Mouse (Mus musculus) hindbrain, embryonic 15.5 days (tissue): ENCODE data around the gene Gm10799. TPM values are rescaled to one million over a fixed set of nuclear protein-coding genes. Genes with fewer than 3 reads are reported as not detected.
A peak's percentile ranks its signal among the peaks of the same experiment; 100 is the strongest.
"Not testable (repeated sequence)": the region's sequence is repeated elsewhere in the genome, so short reads cannot be mapped to it uniquely, and the experiment has no call there.

Experiments used
- ATAC-seq: fragments of 200-750 bp; cut with Nextera tagmentation; 2 replicates; pipeline ENCODE4 v1.8.0; 2017; ENCODE audit warnings: low read depth, moderate number of reproducible peaks, moderate TSS enrichment; ENCODE audit not compliant: low FRiP score
- H3K27ac ChIP-seq: fragments of 300-500 bp; sonication (generic); replicated peaks from 2 replicates; pipeline ENCODE4 v1.5.1; 2015; ENCODE audit warnings: mild to moderate bottlenecking, inconsistent platforms
- H3K27me3 ChIP-seq: fragments of 300-500 bp; sonication (generic); 2 replicates; pipeline ENCODE4 v1.6.1; 2015; ENCODE audit warnings: control low read depth, inconsistent platforms
- H3K36me3 ChIP-seq: fragments of 300-500 bp; sonication (generic); 2 replicates; pipeline ENCODE4 v1.6.1; 2015; ENCODE audit warnings: control low read depth, inconsistent platforms
- H3K4me1 ChIP-seq: fragments of 300-500 bp; sonication (generic); replicated peaks from 2 replicates; pipeline ENCODE4 v1.6.1; 2015; ENCODE audit warnings: control low read depth, inconsistent platforms
- H3K4me2 ChIP-seq: fragments of 300-500 bp; sonication (generic); 2 replicates; pipeline ENCODE4 v1.6.1; 2015; ENCODE audit warnings: moderate library complexity, mild to moderate bottlenecking, inconsistent platforms
- H3K4me3 ChIP-seq: fragments of 300-500 bp; sonication (generic); 2 replicates; pipeline ENCODE4 v1.5.1; 2015; ENCODE audit warnings: mild to moderate bottlenecking, inconsistent platforms
- H3K9ac ChIP-seq: fragments of 300-500 bp; sonication (generic); 2 replicates; pipeline ENCODE4 v1.6.1; 2015; ENCODE audit warnings: inconsistent platforms
- H3K9me3 ChIP-seq: fragments of 300-500 bp; sonication (generic); 2 replicates; pipeline ENCODE4 v1.6.1; 2016; ENCODE audit warnings: control low read depth, inconsistent platforms
- WGBS: fragments of 180-500 bp; shearing (Covaris S2); methylation state at CpG from one replicate; pipeline ENCODE4 v1.1.7; 2015; 5-methylcytosine and 5-hydroxymethylcytosine counted together
- polyA plus RNA-seq: library from polyadenylated mRNA; unstranded; fragments of >200 nt; fragmentation: Nextera tagmentation; extraction: Ambion mirVana; gene quantifications from 2 replicates; pipeline ENCODE4 v1.2.1, GENCODE M21; 2015

Gene Gm10799
- polyA plus RNA-seq, 1 experiment from 2014 or later = not detected

- not testable (repeated sequence) for H3K27me3 ChIP-seq, H3K4me3 ChIP-seq, H3K9ac ChIP-seq, H3K27ac ChIP-seq, H3K36me3 ChIP-seq, H3K9me3 ChIP-seq
- peak; percentile 25; the same call in 1 of the 2 replicates for ATAC-seq
- peaks cover 11% of the 10 kb centered on the region for H3K4me1 ChIP-seq
- 65% methylated on average over 1 of the region's 1 CpGs for WGBS
- H3K4me2 ChIP-seq = peak overlapping the region; percentile 64; the same call in 1 of the 2 replicates
Measured at GRCm38 (mm10) chr2:104096796-104097195, 28.4 kb upstream of the Gm10799 start.

- Histone ChIP-seq H3K4me3 (peak overlapping the region; percentile 43), H3K4me1 (peaks cover 11% of the 10 kb centered on the region), H3K9ac (peak overlapping the region; percentile 49), H3K36me3 (no peaks in the 10 kb centered on the region), H3K27ac (peak overlapping the region; percentile 76), H3K4me2 (peak overlapping the region; percentile 64), H3K9me3 (no peaks in the 10 kb centered on the region), H3K27me3 (no peaks in the 10 kb centered on the region)
- WGBS = 39% methylated on average over 10 of the region's 10 CpGs
- no peak for ATAC-seq
Measured at GRCm38 (mm10) chr2:104096256-104096655, 27.9 kb upstream of the Gm10799 start.

- Histone ChIP-seq H3K9ac (peak within 1 kb of the TSS; percentile 49), H3K27ac (peak within 1 kb of the TSS; percentile 76), H3K27me3 (no peaks in the 10 kb centered on the region), H3K4me3 (peak within 1 kb of the TSS; percentile 43), H3K9me3 (no peaks in the 10 kb centered on the region), H3K4me2 (peak within 1 kb of the TSS; percentile 64), H3K36me3 (no peaks in the 10 kb centered on the region), H3K4me1 (peaks cover 11% of the 10 kb centered on the region)
- WGBS = 12% methylated on average over 15 of the region's 15 CpGs
- ATAC-seq = peak; percentile 90
Measured at GRCm38 (mm10) chr2:104095741-104096213, 27.4 kb upstream of the Gm10799 start, which contains the start of gene Cd59a. TSS of gene Cd59a (plus strand) at chr2:104095801.

GRCm38 (mm10) chr2:104093305-104093704 lies 25.0 kb upstream of the Gm10799 start:
- ATAC-seq = no peak

GRCm38 (mm10) chr2:104087562-104087961 lies 19.2 kb upstream of the Gm10799 start:
- not testable (repeated sequence) for ATAC-seq, H3K4me3 ChIP-seq, H3K36me3 ChIP-seq, H3K27me3 ChIP-seq, H3K4me1 ChIP-seq, H3K4me2 ChIP-seq, H3K27ac ChIP-seq, H3K9ac ChIP-seq, H3K9me3 ChIP-seq
- 92% methylated on average over 1 of the region's 1 CpGs for whole genome bisulfite sequencing

More at GRCm38 (mm10) chr2:104093305-104093704, 25.0 kb upstream of the Gm10799 start:
- H3K27ac ChIP-seq = no peak overlapping the region
- no peaks in the 10 kb centered on the region for H3K9me3 ChIP-seq
- no peak overlapping the region for H3K4me2 ChIP-seq
- no peak overlapping the region for H3K4me3 ChIP-seq
- peaks cover 11% of the 10 kb centered on the region for H3K4me1 ChIP-seq
- H3K36me3 ChIP-seq = no peaks in the 10 kb centered on the region
- H3K9ac ChIP-seq = no peak overlapping the region
- 89% methylated on average over 2 of the region's 2 CpGs for WGBS
- no peaks in the 10 kb centered on the region for H3K27me3 ChIP-seq

- not testable (repeated sequence) for H3K36me3 ChIP-seq, H3K27me3 ChIP-seq, ATAC-seq, H3K9ac ChIP-seq, H3K4me2 ChIP-seq, H3K9me3 ChIP-seq, H3K27ac ChIP-seq, H3K4me1 ChIP-seq, H3K4me3 ChIP-seq
Measured at GRCm38 (mm10) chr2:104084027-104084426, 15.7 kb upstream of the Gm10799 start.

GRCm38 (mm10) chr2:104082474-104082873 lies 14.1 kb upstream of the Gm10799 start:
- Histone ChIP-seq H3K4me2 (no peak overlapping the region), H3K9ac (no peak overlapping the region), H3K36me3 (no peaks in the 10 kb centered on the region), H3K27ac (no peak overlapping the region), H3K4me1 (no peaks in the 10 kb centered on the region), H3K27me3 (no peaks in the 10 kb centered on the region), H3K9me3 (no peaks in the 10 kb centered on the region), H3K4me3 (no peak overlapping the region)
- no peak for ATAC-seq

- not testable (repeated sequence) for H3K36me3 ChIP-seq, H3K27ac ChIP-seq, ATAC-seq, H3K4me3 ChIP-seq, H3K27me3 ChIP-seq, H3K9ac ChIP-seq, H3K4me1 ChIP-seq, H3K9me3 ChIP-seq, H3K4me2 ChIP-seq
- WGBS = no CpG with 5 or more reads among the region's 1 CpGs
Measured at GRCm38 (mm10) chr2:104081436-104082050, 13.2 kb upstream of the Gm10799 start.

GRCm38 (mm10) chr2:104078285-104078684 lies 9.9 kb upstream of the Gm10799 start:
- H3K9ac ChIP-seq, H3K9me3 ChIP-seq, H3K36me3 ChIP-seq, ATAC-seq, H3K4me1 ChIP-seq, H3K4me2 ChIP-seq, H3K4me3 ChIP-seq, H3K27ac ChIP-seq, H3K27me3 ChIP-seq: not testable (repeated sequence)
- 83% methylated on average over 5 of the region's 5 CpGs for WGBS

- peak within 1 kb of the TSS; percentile 8 for H3K9ac ChIP-seq
- no peaks in the 10 kb centered on the region for H3K27me3 ChIP-seq
- no peaks in the 10 kb centered on the region for H3K36me3 ChIP-seq
- WGBS = 5% methylated on average over 13 of the region's 13 CpGs
- H3K9me3 ChIP-seq = no peaks in the 10 kb centered on the region
- peak within 1 kb of the TSS; percentile 59 for H3K4me2 ChIP-seq
- peaks cover 8% of the 10 kb centered on the region; the same call in 1 of the 2 replicates for H3K4me1 ChIP-seq
- peak; percentile 91 for ATAC-seq
- 0 out of 2 replicates have a peak within 1 kb of the TSS, but pooled peaks have one; percentile 42 for H3K27ac ChIP-seq
- peak within 1 kb of the TSS; percentile 35 for H3K4me3 ChIP-seq
Measured at GRCm38 (mm10) chr2:104069704-104070185, 1.4 kb upstream of the Gm10799 start, which contains the start of gene Cd59b. TSS of gene Cd59b (plus strand) at chr2:104069849.

GRCm38 (mm10) chr2:104065526-104065925 lies 2.8 kb downstream of the Gm10799 start, which contains the start of gene Gm10912:
TSS of gene Gm10912 (plus strand) at chr2:104065826.
- H3K4me1 ChIP-seq, H3K9ac ChIP-seq, H3K36me3 ChIP-seq, H3K27me3 ChIP-seq, H3K4me3 ChIP-seq, H3K4me2 ChIP-seq, ATAC-seq, H3K9me3 ChIP-seq, H3K27ac ChIP-seq: not testable (repeated sequence)
- WGBS = 90% methylated on average over 6 of the region's 6 CpGs

- no peak overlapping the region for H3K27ac ChIP-seq
- no peak overlapping the region for H3K9ac ChIP-seq
- H3K9me3 ChIP-seq = no peaks in the 10 kb centered on the region
- no peak overlapping the region for H3K4me2 ChIP-seq
- no peak for ATAC-seq
- WGBS = 86% methylated on average over 2 of the region's 2 CpGs
- no peaks in the 10 kb centered on the region for H3K27me3 ChIP-seq
- no peak overlapping the region for H3K4me3 ChIP-seq
- H3K4me1 ChIP-seq = no peaks in the 10 kb centered on the region
- peaks cover 13% of the 10 kb centered on the region for H3K36me3 ChIP-seq
Measured at GRCm38 (mm10) chr2:104064152-104064551, 4.2 kb downstream of the Gm10799 start.
